Mouse (Mus musculus) liver, embryonic 16.5 days (tissue): ENCODE results near the gene AC124502.3. TPM values are rescaled to one million over a fixed set of nuclear protein-coding genes. Genes with fewer than 3 reads are reported as not detected.

ENCODE experiments used
- ATAC-seq: fragments of 200-750 bp; cut with Nextera tagmentation; 2 replicates; pipeline ENCODE4 v1.8.0; 2017; ENCODE audit warnings: low read depth, mild to moderate bottlenecking, moderate number of reproducible peaks, moderate library complexity
- H3K27ac ChIP-seq: fragments of 300-500 bp; sonication (generic); 2 replicates; pipeline ENCODE4 v1.5.1; 2014; ENCODE audit warnings: mild to moderate bottlenecking, low read length
- H3K27me3 ChIP-seq: fragments of 300-500 bp; sonication (generic); 2 replicates; pipeline ENCODE4 v1.6.1; 2014; ENCODE audit warnings: low read depth, low read length, mixed read lengths; ENCODE audit not compliant: control insufficient read depth, insufficient read depth
- H3K36me3 ChIP-seq: fragments of 300-500 bp; sonication (generic); 2 replicates; pipeline ENCODE4 v1.6.1; 2014; ENCODE audit warnings: mild to moderate bottlenecking; ENCODE audit not compliant: control insufficient read depth, insufficient read depth
- H3K4me1 ChIP-seq: fragments of 300-500 bp; sonication (generic); 2 replicates; pipeline ENCODE4 v1.6.1; 2014; ENCODE audit warnings: low read depth, low read length, mixed read lengths; ENCODE audit not compliant: control insufficient read depth
- H3K4me2 ChIP-seq: fragments of 300-500 bp; sonication (generic); 2 replicates; pipeline ENCODE4 v1.6.1; 2014; ENCODE audit warnings: low read depth, low read length, mixed read lengths
- H3K4me3 ChIP-seq: fragments of 300-500 bp; sonication (generic); 2 replicates; pipeline ENCODE4 v1.5.1; 2014; ENCODE audit warnings: low read depth, mild to moderate bottlenecking, low read length
- H3K9ac ChIP-seq: fragments of 300-500 bp; sonication (generic); 2 replicates; pipeline ENCODE4 v1.6.1; 2014; ENCODE audit warnings: low read depth, low read length
- H3K9me3 ChIP-seq: fragments of 300-500 bp; sonication (generic); replicated peaks from 2 replicates; pipeline ENCODE4 v1.6.1; 2016; ENCODE audit warnings: low read length; ENCODE audit not compliant: control insufficient read depth
- WGBS: fragments of 180-500 bp; shearing (Covaris S2); extraction: QIAGEN DNeasy Blood & Tissue Kit; methylation state at CpG from one replicate; pipeline ENCODE4 v1.1.7; 2014; ENCODE audit not compliant: insufficient replicate concordance; 5-methylcytosine and 5-hydroxymethylcytosine counted together
- polyA plus RNA-seq: library from polyadenylated mRNA; unstranded; fragments of >200 nt; fragmentation: Nextera tagmentation; extraction: Ambion mirVana; gene quantifications from 2 replicates; pipeline ENCODE4 v1.2.1, GENCODE M21; 2015

AC124502.3 gene
- polyA plus RNA-seq, 1 experiment from 2014 or later = 0.58 TPM

DNA sequence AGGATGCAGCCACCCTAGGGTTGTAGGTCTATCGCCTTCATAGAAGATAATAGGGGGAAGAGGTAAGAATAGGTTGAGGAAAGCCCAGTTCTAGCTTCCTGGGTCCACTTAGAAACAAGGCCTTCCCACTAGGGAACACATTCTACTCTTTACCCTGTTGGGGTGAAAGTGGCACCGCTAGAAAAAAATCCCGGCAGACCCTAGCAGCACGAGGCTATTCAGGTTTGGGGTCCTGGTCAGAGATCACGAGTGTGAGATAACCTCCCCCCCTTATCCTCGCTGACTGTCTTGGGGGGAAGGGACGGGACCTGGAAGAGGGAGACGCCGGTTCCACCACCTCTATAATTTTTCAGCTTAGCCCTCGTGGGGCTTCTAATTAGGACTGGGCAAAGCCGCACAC is 32.4 kb downstream of the AC124502.3 start:
- Histone ChIP-seq H3K27me3 (peaks cover 45% of the 10 kb centered on the region), H3K27ac (no peak overlapping the region)

GRCm38 (mm10) chr19:5071545-5072369 is 33.1 kb downstream of the AC124502.3 start:
- Histone ChIP-seq H3K9me3 (no peaks in the 10 kb centered on the region), H3K4me2 (peak overlapping the region; percentile 86), H3K9ac (peak overlapping the region; percentile 44; the same call in 1 of the 2 replicates), H3K27ac (0 out of 2 replicates have a peak overlapping the region, but pooled peaks have one; percentile 27), H3K27me3 (peaks cover 45% of the 10 kb centered on the region), H3K36me3 (no peaks in the 10 kb centered on the region), H3K4me3 (peak overlapping the region; percentile 59), H3K4me1 (peaks cover 42% of the 10 kb centered on the region)
- 3% methylated on average over 40 of the region's 40 CpGs for WGBS
- peak; percentile 73 for ATAC-seq

More for the DNA sequence above, 32.4 kb downstream of the AC124502.3 start:
- no peaks in the 10 kb centered on the region for H3K36me3 ChIP-seq
- H3K4me3 ChIP-seq = no peak overlapping the region
- whole genome bisulfite sequencing = 24% methylated on average over 11 of the region's 11 CpGs
- H3K9ac ChIP-seq = no peak overlapping the region
- H3K4me1 ChIP-seq = peaks cover 43% of the 10 kb centered on the region
- no peaks in the 10 kb centered on the region for H3K9me3 ChIP-seq
- H3K4me2 ChIP-seq = peak overlapping the region; percentile 86
- ATAC-seq = no peak

DNA sequence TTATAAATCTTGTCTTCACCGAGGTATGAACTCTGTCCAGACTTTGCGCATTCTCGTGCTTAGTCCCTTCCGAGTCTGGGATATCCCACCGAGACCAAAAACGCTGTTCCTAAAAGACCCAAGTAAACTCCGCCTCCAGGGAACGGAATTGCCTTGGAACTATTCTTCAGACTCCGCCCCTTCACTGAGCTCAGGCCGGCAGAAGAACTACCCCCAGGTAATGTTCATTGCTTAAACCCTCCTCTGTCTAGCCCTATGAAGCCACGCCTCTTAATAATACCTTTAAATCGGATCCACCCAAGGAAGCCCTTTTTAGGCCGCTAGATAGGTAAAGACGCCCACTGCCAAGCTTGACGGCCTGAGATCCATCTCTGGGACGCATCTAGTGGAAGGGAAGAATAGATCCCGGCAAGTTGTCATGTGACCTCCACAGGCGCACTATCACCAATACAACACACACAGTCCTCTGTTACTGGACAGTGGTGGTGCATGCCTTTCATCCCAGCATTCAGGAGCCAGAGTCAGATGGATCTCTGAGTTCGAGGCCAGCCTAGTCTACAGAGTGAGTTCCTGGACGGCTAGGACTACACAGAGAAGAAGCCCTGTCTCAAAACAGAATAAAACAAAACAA is 33.8 kb downstream of the AC124502.3 start:
- Histone ChIP-seq H3K4me1 (peaks cover 35% of the 10 kb centered on the region), H3K9ac (peak overlapping the region; percentile 1; the same call in 1 of the 2 replicates), H3K27me3 (peaks cover 39% of the 10 kb centered on the region), H3K4me2 (peak overlapping the region; percentile 86), H3K36me3 (no peaks in the 10 kb centered on the region), H3K9me3 (no peaks in the 10 kb centered on the region), H3K4me3 (peak overlapping the region; percentile 59), H3K27ac (0 out of 2 replicates have a peak overlapping the region, but pooled peaks have one; percentile 27)
- ATAC-seq = no peak; the same call in 1 of the 2 replicates
- WGBS = 3% methylated on average over 20 of the region's 20 CpGs

GRCm38 (mm10) chr19:5073028-5073427 is 34.3 kb downstream of the AC124502.3 start:
- WGBS = 1% methylated on average over 15 of the region's 15 CpGs
- ATAC-seq = no peak

GRCm38 (mm10) chr19:5073518-5073917 is 34.8 kb downstream of the AC124502.3 start:
- no peak for ATAC-seq
- H3K4me1 ChIP-seq = peaks cover 25% of the 10 kb centered on the region
- no peak overlapping the region for H3K27ac ChIP-seq
- WGBS = 32% methylated on average over 5 of the region's 5 CpGs
- H3K9ac ChIP-seq = no peak overlapping the region
- H3K36me3 ChIP-seq = no peaks in the 10 kb centered on the region
- H3K27me3 ChIP-seq = peaks cover 30% of the 10 kb centered on the region
- H3K4me2 ChIP-seq = no peak overlapping the region
- no peaks in the 10 kb centered on the region for H3K9me3 ChIP-seq
- H3K4me3 ChIP-seq = no peak overlapping the region

More at GRCm38 (mm10) chr19:5073028-5073427, 34.3 kb downstream of the AC124502.3 start:
- H3K4me2 ChIP-seq = peak overlapping the region; percentile 86
- no peaks in the 10 kb centered on the region for H3K9me3 ChIP-seq
- H3K27ac ChIP-seq = no peak overlapping the region
- no peaks in the 10 kb centered on the region for H3K36me3 ChIP-seq
- H3K27me3 ChIP-seq = peaks cover 35% of the 10 kb centered on the region
- peaks cover 30% of the 10 kb centered on the region for H3K4me1 ChIP-seq
- H3K4me3 ChIP-seq = peak overlapping the region; percentile 59
- no peak overlapping the region for H3K9ac ChIP-seq

DNA sequence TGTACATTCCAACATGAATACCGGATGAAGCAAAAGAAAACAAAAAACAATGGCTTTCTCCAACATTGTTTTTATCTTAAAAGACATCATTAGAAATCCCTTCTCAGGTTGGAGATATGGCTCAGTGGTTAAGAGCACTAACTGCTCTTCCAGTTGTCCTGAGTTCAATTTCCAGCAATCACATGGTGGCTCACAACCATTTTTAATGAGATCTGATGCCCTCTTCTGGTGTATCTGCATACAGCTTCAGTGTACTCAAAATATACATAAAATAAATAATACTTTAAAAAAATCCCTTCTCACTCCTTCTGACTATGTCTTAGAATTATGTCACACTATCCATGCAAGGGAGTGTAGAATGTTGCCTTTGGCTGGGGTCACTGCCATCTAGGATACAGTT is 40.6 kb downstream of the AC124502.3 start:
- no peaks in the 10 kb centered on the region for H3K9me3 ChIP-seq
- WGBS = 72% methylated on average over 1 of the region's 1 CpGs

GRCm38 (mm10) chr19:5082005-5082404 is 43.3 kb downstream of the AC124502.3 start:
- ATAC-seq = no peak
- Histone ChIP-seq H3K9ac (no peak overlapping the region), H3K27ac (no peak overlapping the region), H3K4me1 (peaks cover 9% of the 10 kb centered on the region), H3K27me3 (peaks cover 71% of the 10 kb centered on the region), H3K4me3 (no peak overlapping the region), H3K4me2 (no peak overlapping the region), H3K36me3 (no peaks in the 10 kb centered on the region), H3K9me3 (no peaks in the 10 kb centered on the region)
- 62% methylated on average over 18 of the region's 18 CpGs for WGBS

More for the DNA sequence above, 40.6 kb downstream of the AC124502.3 start:
- no peak overlapping the region for H3K27ac ChIP-seq
- H3K27me3 ChIP-seq = peaks cover 45% of the 10 kb centered on the region
- no peaks in the 10 kb centered on the region for H3K4me1 ChIP-seq
- H3K4me3 ChIP-seq = no peak overlapping the region
- ATAC-seq = no peak
- H3K4me2 ChIP-seq = no peak overlapping the region
- no peaks in the 10 kb centered on the region for H3K36me3 ChIP-seq
- H3K9ac ChIP-seq = no peak overlapping the region

- no peak overlapping the region for H3K9ac ChIP-seq
- H3K4me3 ChIP-seq = no peak overlapping the region
- H3K9me3 ChIP-seq = no peaks in the 10 kb centered on the region
- ATAC-seq = no peak
- H3K4me2 ChIP-seq = no peak overlapping the region
- peaks cover 10% of the 10 kb centered on the region for H3K4me1 ChIP-seq
- no peaks in the 10 kb centered on the region for H3K36me3 ChIP-seq
- no peak overlapping the region for H3K27ac ChIP-seq
- peaks cover 72% of the 10 kb centered on the region for H3K27me3 ChIP-seq
- WGBS = 57% methylated on average over 24 of the region's 24 CpGs
Measured at GRCm38 (mm10) chr19:5082596-5082995, 43.9 kb downstream of the AC124502.3 start.
